Mouse (Mus musculus) liver, embryonic 16.5 days (tissue): ENCODE data around the gene Rassf1. TPM values are rescaled to one million over a fixed set of nuclear protein-coding genes. Genes with fewer than 3 reads are reported as not detected.
"Not testable (repeated sequence)": the region's sequence is repeated elsewhere in the genome, so short reads cannot be mapped to it uniquely, and the experiment has no call there.

Experiments
- ATAC-seq: fragments of 200-750 bp; cut with Nextera tagmentation; 2 replicates; pipeline ENCODE4 v1.8.0; 2017; ENCODE audit warnings: low read depth, mild to moderate bottlenecking, moderate number of reproducible peaks, moderate library complexity
- H3K27ac ChIP-seq: fragments of 300-500 bp; sonication (generic); 2 replicates; pipeline ENCODE4 v1.5.1; 2014; ENCODE audit warnings: mild to moderate bottlenecking, low read length
- H3K27me3 ChIP-seq: fragments of 300-500 bp; sonication (generic); 2 replicates; pipeline ENCODE4 v1.6.1; 2014; ENCODE audit warnings: low read depth, low read length, mixed read lengths; ENCODE audit not compliant: control insufficient read depth, insufficient read depth
- H3K36me3 ChIP-seq: fragments of 300-500 bp; sonication (generic); 2 replicates; pipeline ENCODE4 v1.6.1; 2014; ENCODE audit warnings: mild to moderate bottlenecking; ENCODE audit not compliant: control insufficient read depth, insufficient read depth
- H3K4me1 ChIP-seq: fragments of 300-500 bp; sonication (generic); 2 replicates; pipeline ENCODE4 v1.6.1; 2014; ENCODE audit warnings: low read depth, low read length, mixed read lengths; ENCODE audit not compliant: control insufficient read depth
- H3K4me2 ChIP-seq: fragments of 300-500 bp; sonication (generic); 2 replicates; pipeline ENCODE4 v1.6.1; 2014; ENCODE audit warnings: low read depth, low read length, mixed read lengths
- H3K4me3 ChIP-seq: fragments of 300-500 bp; sonication (generic); 2 replicates; pipeline ENCODE4 v1.5.1; 2014; ENCODE audit warnings: low read depth, mild to moderate bottlenecking, low read length
- H3K9ac ChIP-seq: fragments of 300-500 bp; sonication (generic); 2 replicates; pipeline ENCODE4 v1.6.1; 2014; ENCODE audit warnings: low read depth, low read length
- H3K9me3 ChIP-seq: fragments of 300-500 bp; sonication (generic); replicated peaks from 2 replicates; pipeline ENCODE4 v1.6.1; 2016; ENCODE audit warnings: low read length; ENCODE audit not compliant: control insufficient read depth
- WGBS: fragments of 180-500 bp; shearing (Covaris S2); extraction: QIAGEN DNeasy Blood & Tissue Kit; methylation state at CpG from one replicate; pipeline ENCODE4 v1.1.7; 2014; ENCODE audit not compliant: insufficient replicate concordance; 5-methylcytosine and 5-hydroxymethylcytosine counted together
- polyA plus RNA-seq: library from polyadenylated mRNA; unstranded; fragments of >200 nt; fragmentation: Nextera tagmentation; extraction: Ambion mirVana; gene quantifications from 2 replicates; pipeline ENCODE4 v1.2.1, GENCODE M21; 2015

The Rassf1 gene
- polyA plus RNA-seq, 1 experiment from 2014 or later = 15.9 TPM

- H3K9me3 ChIP-seq, ATAC-seq, H3K4me3 ChIP-seq, H3K27me3 ChIP-seq, H3K27ac ChIP-seq, H3K4me2 ChIP-seq, H3K9ac ChIP-seq: not testable (repeated sequence)
- peaks cover 14% of the 10 kb centered on the region for H3K36me3 ChIP-seq
- 44% methylated on average over 5 of the region's 5 CpGs for WGBS
- peaks cover 53% of the 10 kb centered on the region for H3K4me1 ChIP-seq
These were observed 14.2 kb downstream of the Rassf1 start for GRCm38 (mm10) chr9:107565556-107565955.

GRCm38 (mm10) chr9:107566041-107566709 is 14.8 kb downstream of the Rassf1 start:
- Histone ChIP-seq H3K9me3 (no peaks in the 10 kb centered on the region), H3K9ac (no peak overlapping the region), H3K36me3 (peaks cover 10% of the 10 kb centered on the region), H3K27me3 (no peaks in the 10 kb centered on the region), H3K4me1 (peaks cover 60% of the 10 kb centered on the region), H3K4me3 (no peak overlapping the region), H3K4me2 (peak overlapping the region; percentile 17; the same call in 1 of the 2 replicates), H3K27ac (peak overlapping the region; percentile 92)
- ATAC-seq = no peak
- WGBS = 48% methylated on average over 15 of the region's 15 CpGs

- whole genome bisulfite sequencing = 38% methylated on average over 3 of the region's 3 CpGs
- peak overlapping the region; percentile 21; the same call in 1 of the 2 replicates for H3K9ac ChIP-seq
- no peaks in the 10 kb centered on the region for H3K9me3 ChIP-seq
- peak overlapping the region; percentile 92 for H3K27ac ChIP-seq
- H3K4me2 ChIP-seq = peak overlapping the region; percentile 81; the same call in 1 of the 2 replicates
- no peaks in the 10 kb centered on the region for H3K27me3 ChIP-seq
- H3K36me3 ChIP-seq = peaks cover 4% of the 10 kb centered on the region
- peaks cover 66% of the 10 kb centered on the region for H3K4me1 ChIP-seq
- no peak for ATAC-seq
- no peak overlapping the region for H3K4me3 ChIP-seq
These were observed 15.5 kb downstream of the Rassf1 start for GRCm38 (mm10) chr9:107566855-107567254.

GRCm38 (mm10) chr9:107567702-107568319 is 16.5 kb downstream of the Rassf1 start, which contains the start of gene Hyal2:
Gene Hyal2 (plus strand): TSS chr9:107567945.
- peak within 1 kb of the TSS; percentile 81 for H3K4me2 ChIP-seq
- whole genome bisulfite sequencing = 43% methylated on average over 18 of the region's 18 CpGs
- H3K27ac ChIP-seq = peak within 1 kb of the TSS; percentile 92
- H3K9me3 ChIP-seq = no peaks in the 10 kb centered on the region
- ATAC-seq = no peak
- no peaks in the 10 kb centered on the region for H3K27me3 ChIP-seq
- peaks cover 4% of the 10 kb centered on the region for H3K36me3 ChIP-seq
- peaks cover 73% of the 10 kb centered on the region for H3K4me1 ChIP-seq
- H3K9ac ChIP-seq = peak within 1 kb of the TSS; percentile 80
- peak within 1 kb of the TSS; percentile 74 for H3K4me3 ChIP-seq

GRCm38 (mm10) chr9:107568331-107569261 is 17.2 kb downstream of the Rassf1 start:
- Histone ChIP-seq H3K36me3 (peaks cover 4% of the 10 kb centered on the region), H3K9ac (peak overlapping the region; percentile 80), H3K27me3 (no peaks in the 10 kb centered on the region), H3K9me3 (no peaks in the 10 kb centered on the region), H3K4me3 (peak overlapping the region; percentile 74), H3K27ac (peak overlapping the region; percentile 92), H3K4me2 (peak overlapping the region; percentile 81), H3K4me1 (peaks cover 75% of the 10 kb centered on the region)
- peak; percentile 76 for ATAC-seq
- WGBS = under 1% methylated on average over 41 of the region's 41 CpGs

GRCm38 (mm10) chr9:107569270-107569669 is 17.9 kb downstream of the Rassf1 start:
- H3K27ac ChIP-seq = peak overlapping the region; percentile 92
- peaks cover 69% of the 10 kb centered on the region for H3K4me1 ChIP-seq
- WGBS = under 1% methylated on average over 23 of the region's 23 CpGs
- H3K36me3 ChIP-seq = peaks cover 4% of the 10 kb centered on the region
- peak overlapping the region; percentile 81 for H3K4me2 ChIP-seq
- H3K9me3 ChIP-seq = no peaks in the 10 kb centered on the region
- peak; percentile 2 for ATAC-seq
- H3K4me3 ChIP-seq = peak overlapping the region; percentile 74
- no peaks in the 10 kb centered on the region for H3K27me3 ChIP-seq
- peak overlapping the region; percentile 80 for H3K9ac ChIP-seq

- H3K4me1 ChIP-seq = peaks cover 67% of the 10 kb centered on the region
- WGBS = 61% methylated on average over 13 of the region's 13 CpGs
- peak overlapping the region; percentile 74 for H3K4me3 ChIP-seq
- peaks cover 4% of the 10 kb centered on the region for H3K36me3 ChIP-seq
- H3K9me3 ChIP-seq = no peaks in the 10 kb centered on the region
- H3K4me2 ChIP-seq = peak overlapping the region; percentile 81
- ATAC-seq = no peak
- H3K9ac ChIP-seq = peak overlapping the region; percentile 80
- peak overlapping the region; percentile 92 for H3K27ac ChIP-seq
- no peaks in the 10 kb centered on the region for H3K27me3 ChIP-seq
These were observed 18.7 kb downstream of the Rassf1 start for GRCm38 (mm10) chr9:107570016-107570415.

- Histone ChIP-seq H3K9ac (peak overlapping the region; percentile 80), H3K36me3 (peaks cover 4% of the 10 kb centered on the region), H3K4me3 (peak overlapping the region; percentile 74), H3K27ac (peak overlapping the region; percentile 92), H3K4me1 (peaks cover 68% of the 10 kb centered on the region), H3K27me3 (no peaks in the 10 kb centered on the region), H3K4me2 (peak overlapping the region; percentile 81), H3K9me3 (no peaks in the 10 kb centered on the region)
- WGBS = 30% methylated on average over 21 of the region's 21 CpGs
- ATAC-seq = peak; percentile 69
These were observed 19.5 kb downstream of the Rassf1 start for GRCm38 (mm10) chr9:107570845-107571244.
